Comparison of ENCODE assay signal across 8 mouse cellular contexts in genomic region chr15:81802001-81802890, GRCm38 (mm10). TPM values are rescaled to one million over a fixed set of nuclear protein-coding genes. Genes with fewer than 3 reads are reported as not detected.
DNase-seq lines count a peak whose midpoint lies in the region; ATAC-seq and TF ChIP-seq lines count a peak whose summit lies in the region.

Tef (plus strand) TSS chr15:81802421.

- H3K4me3 ChIP-seq in C2C12 (ENCODE audit: insufficient read depth, poor library complexity, severe bottlenecking) (no peak within 1 kb of the TSS), myocyte (peak within 1 kb of the TSS; percentile 6)
- peak within 1 kb of the TSS; percentile 43 for H3K4me3 ChIP-seq in erythroblast, embryonic 14.5 days (replicated peaks)
- peak within 1 kb of the TSS; percentile 30 for H3K4me3 ChIP-seq in heart, embryonic 11.5 days (ENCODE audit: low read depth, low read length)
- H3K4me3 ChIP-seq in kidney, embryonic 16.5 days (ENCODE audit: low read length), result peak within 1 kb of the TSS; percentile 41
- peak within 1 kb of the TSS; percentile 79 for H3K4me3 ChIP-seq in liver, adult 2 months (ENCODE audit: insufficient read depth, low read depth, low read length)

- H3K27me3 ChIP-seq in C2C12 (ENCODE audit: control insufficient read depth, insufficient read depth, insufficient read length) (no peaks in the 10 kb centered on the region), myocyte (ENCODE audit: control insufficient read depth, insufficient read depth, insufficient read length) (no peaks in the 10 kb centered on the region)
- H3K27me3 ChIP-seq in erythroblast, embryonic 14.5 days (ENCODE audit: control insufficient read depth), result no peaks in the 10 kb centered on the region
- no peaks in the 10 kb centered on the region for H3K27me3 ChIP-seq in heart, embryonic 11.5 days (ENCODE audit: control insufficient read depth, insufficient read depth, low read length)
- no peaks in the 10 kb centered on the region for H3K27me3 ChIP-seq in kidney, embryonic 16.5 days (ENCODE audit: insufficient read depth, low read length)
- H3K27me3 ChIP-seq in liver, adult 2 months (ENCODE audit: control insufficient read depth, insufficient read depth, low read length), result no peaks in the 10 kb centered on the region
- H3K27me3 ChIP-seq in splenic B cell, adult 2 months (ENCODE audit: control insufficient read depth, insufficient read depth, low read length, poor library complexity, severe bottlenecking), result no peaks in the 10 kb centered on the region

- no peaks in the 10 kb centered on the region for H3K79me3 ChIP-seq in C2C12 (ENCODE audit: low read depth)

- peak; percentile 95 for ATAC-seq in heart, embryonic 11.5 days (replicated peaks; ENCODE audit: insufficient number of reproducible peaks, low FRiP score, low TSS enrichment)
- peak; percentile 98 for ATAC-seq in kidney, embryonic 16.5 days (ENCODE audit: low FRiP score, low TSS enrichment)

- no peaks in the 10 kb centered on the region for H3K79me2 ChIP-seq in C2C12 (ENCODE audit: control insufficient read depth, insufficient read depth)
- H3K79me2 ChIP-seq in liver, adult 2 months (ENCODE audit: control insufficient read depth, insufficient read depth, low read length), result peaks cover 13% of the 10 kb centered on the region; the same call in 1 of the 2 replicates
- H3K79me2 ChIP-seq in myocyte (ENCODE audit: control insufficient read depth, insufficient read depth), result no peaks in the 10 kb centered on the region

- WGBS in heart, embryonic 11.5 days (ENCODE audit: insufficient replicate concordance), result 21% methylated on average over 19 of the region's 19 CpGs
- 22% methylated on average over 19 of the region's 19 CpGs for WGBS in kidney, embryonic 16.5 days
- WGBS in liver, adult 2 months, result 14% methylated on average over 19 of the region's 19 CpGs

- H3K9ac ChIP-seq in heart, embryonic 11.5 days (ENCODE audit: low read depth, low read length), result peak within 1 kb of the TSS; percentile 28
- H3K9ac ChIP-seq in kidney, embryonic 16.5 days (replicated peaks; ENCODE audit: low read length), result peak within 1 kb of the TSS; percentile 61
- peak within 1 kb of the TSS; percentile 85 for H3K9ac ChIP-seq in liver, adult 2 months (ENCODE audit: low read depth, low read length)

- peaks cover 37% of the 10 kb centered on the region for H3K4me1 ChIP-seq in erythroblast, embryonic 14.5 days (ENCODE audit: control insufficient read depth)
- H3K4me1 ChIP-seq in heart, embryonic 11.5 days (ENCODE audit: control insufficient read depth, insufficient read depth, low read length), result peaks cover 29% of the 10 kb centered on the region
- peaks cover 40% of the 10 kb centered on the region for H3K4me1 ChIP-seq in kidney, embryonic 16.5 days (ENCODE audit: insufficient read depth, low read length)
- peaks cover 45% of the 10 kb centered on the region for H3K4me1 ChIP-seq in liver, adult 2 months (ENCODE audit: control insufficient read depth, insufficient read depth, low read length)

- no peaks in the 10 kb centered on the region for H3K36me3 ChIP-seq in C2C12 (ENCODE audit: control insufficient read depth, insufficient read depth)
- H3K36me3 ChIP-seq in erythroblast, embryonic 14.5 days (ENCODE audit: control insufficient read depth), result peaks cover 2% of the 10 kb centered on the region; the same call in 1 of the 2 replicates
- H3K36me3 ChIP-seq in heart, embryonic 11.5 days (ENCODE audit: control insufficient read depth, insufficient read depth, low read length), result no peaks in the 10 kb centered on the region
- no peaks in the 10 kb centered on the region for H3K36me3 ChIP-seq in kidney, embryonic 16.5 days (ENCODE audit: insufficient read depth, low read length)
- peaks cover 6% of the 10 kb centered on the region; the same call in 1 of the 2 replicates for H3K36me3 ChIP-seq in liver, adult 2 months (ENCODE audit: control insufficient read depth, insufficient read depth, low read length)
- no peaks in the 10 kb centered on the region for H3K36me3 ChIP-seq in myocyte (ENCODE audit: control insufficient read depth, insufficient read depth)
- no peaks in the 10 kb centered on the region for H3K36me3 ChIP-seq in splenic B cell, adult 2 months (ENCODE audit: control insufficient read depth, insufficient read depth, low read length, poor library complexity, severe bottlenecking)

- peak within 1 kb of the TSS; percentile 1 for H3ac ChIP-seq in C2C12 (ENCODE audit: control insufficient read depth, insufficient read length, low read depth)
- H3ac ChIP-seq in myocyte (ENCODE audit: control insufficient read depth, insufficient read length), result peak within 1 kb of the TSS; percentile 28

- H3K4me2 ChIP-seq in heart, embryonic 11.5 days, result peak within 1 kb of the TSS; percentile 67
- H3K4me2 ChIP-seq in kidney, embryonic 16.5 days (replicated peaks; ENCODE audit: low read depth, low read length), result peak within 1 kb of the TSS; percentile 60
- peak within 1 kb of the TSS; percentile 98 for H3K4me2 ChIP-seq in myocyte (ENCODE audit: low read depth)

- peak within 1 kb of the TSS; percentile 62 for H3K27ac ChIP-seq in heart, embryonic 11.5 days (ENCODE audit: low read depth, low read length)
- H3K27ac ChIP-seq in kidney, embryonic 16.5 days (ENCODE audit: low read length), result peak within 1 kb of the TSS; percentile 77
- H3K27ac ChIP-seq in liver, adult 2 months (replicated peaks; ENCODE audit: insufficient read depth, low read depth, low read length), result peak within 1 kb of the TSS; percentile 94

- TF ChIP-seq CTCF in C2C12 (IDR thresholded peaks at IDR 0.05; ENCODE audit: control insufficient read depth, insufficient read depth, insufficient read length), result no peak
- no peak for TF ChIP-seq CTCF in brain, embryonic 14.5 days (IDR thresholded peaks at IDR 0.05; ENCODE audit: borderline replicate concordance, extremely low read depth, insufficient read depth, insufficient read length)
- peak; percentile 46 for TF ChIP-seq CTCF in liver, adult 2 months (IDR thresholded peaks at IDR 0.05; ENCODE audit: low read depth, low read length)

- peak; percentile 99 for DNase-seq in brain, embryonic 14.5 days (ENCODE audit: low read depth)
- peak; percentile 95 for DNase-seq in liver, adult 2 months (ENCODE audit: extremely low read depth, low read depth, low spot score)
- DNase-seq in splenic B cell, adult 2 months (ENCODE audit: low read depth, low spot score), result peak; percentile 89

- H3K9me3 ChIP-seq in erythroblast, embryonic 14.5 days (ENCODE audit: control insufficient read depth, low read length), result no peaks in the 10 kb centered on the region
- H3K9me3 ChIP-seq in heart, embryonic 11.5 days (replicated peaks; ENCODE audit: control insufficient read depth, low read length), result no peaks in the 10 kb centered on the region
- no peaks in the 10 kb centered on the region for H3K9me3 ChIP-seq in kidney, embryonic 16.5 days (ENCODE audit: low read length)

- no peak for TF ChIP-seq POLR2A in brain, embryonic 14.5 days (IDR thresholded peaks at IDR 0.05; ENCODE audit: borderline replicate concordance, extremely low read depth, insufficient read depth, insufficient read length, poor library complexity, severe bottlenecking)
- peak; percentile 91 for TF ChIP-seq POLR2A in liver, adult 2 months (IDR thresholded peaks at IDR 0.05; ENCODE audit: extremely low read depth, insufficient read depth, low read length)
- peak; percentile 31 for TF ChIP-seq POLR2A in myocyte (IDR thresholded peaks at IDR 0.05; ENCODE audit: insufficient read length, low read depth)

TF ChIP-seq in C2C12, 6 proteins besides CTCF, POLR2A, EP300 and RAD21:
- TF ChIP-seq MAX (IDR thresholded peaks at IDR 0.05), result peak; percentile 96
- peak; percentile 98 for TF ChIP-seq USF1 (IDR thresholded peaks at IDR 0.05; ENCODE audit: low read depth)
- TF ChIP-seq MYOG (IDR thresholded peaks at IDR 0.05; ENCODE audit: control insufficient read depth, extremely low read depth, insufficient read length), result no peak
- peak; percentile 24 for TF ChIP-seq CEBPB (IDR thresholded peaks at IDR 0.05; ENCODE audit: low read depth)
TF ChIP-seq in C2C12: peak in this region for 3.

TF ChIP-seq in myocyte, 11 proteins besides CTCF, POLR2A, EP300 and RAD21:
- peak; percentile 77 for TF ChIP-seq MAX (IDR thresholded peaks at IDR 0.05; ENCODE audit: low read depth)
- TF ChIP-seq E2F4 (IDR thresholded peaks at IDR 0.05; ENCODE audit: insufficient read depth), result no peak
- peak; percentile 51 for TF ChIP-seq SRF (IDR thresholded peaks at IDR 0.05; ENCODE audit: control insufficient read depth, insufficient read length, low read depth)
- peak; percentile 19 for TF ChIP-seq POLR2AphosphoS2 (IDR thresholded peaks at IDR 0.05; ENCODE audit: insufficient read length, low read depth)
- no peak for TF ChIP-seq TCF12 (IDR thresholded peaks at IDR 0.05; ENCODE audit: insufficient read depth, poor library complexity, severe bottlenecking)
- 0 out of 2 replicates have a peak, but pooled peaks have one; percentile 25 for TF ChIP-seq CEBPB (IDR thresholded peaks at IDR 0.05; ENCODE audit: insufficient read depth, poor library complexity, severe bottlenecking)
- peak; percentile 99 for TF ChIP-seq USF1 (IDR thresholded peaks at IDR 0.05; ENCODE audit: low read depth)
- peak in 2 of 3 experiments; percentile 72 to 81 for TF ChIP-seq MYOD1 (IDR thresholded peaks at IDR 0.05; ENCODE audit: control insufficient read depth in 1 of 3, insufficient read length in 2 of 3, low read depth in 2 of 3)
- TF ChIP-seq REST (IDR thresholded peaks at IDR 0.05; ENCODE audit: insufficient read depth, insufficient read length), result no peak
- TF ChIP-seq MYOG (IDR thresholded peaks at IDR 0.05; ENCODE audit: control insufficient read depth in 1 of 3, insufficient read depth in 1 of 3, insufficient read length in 2 of 3, low read depth in 2 of 3), result peak in 2 of 3 experiments; percentile 71 to 81
- TF ChIP-seq TCF3 (IDR thresholded peaks at IDR 0.05; ENCODE audit: insufficient read length, low read depth), result no peak

RNA-seq across cellular contexts. Expression of gene Tef, which starts in this region (rescaled TPM):
- polyA plus RNA-seq in C2C12 (2012; fragmentation: generic; extraction: Trizol) (32.6 TPM), myocyte (2012; fragmentation: generic; extraction: Trizol) (58.4 TPM)
- 35.5 and 38.0 TPM in 2 replicates for polyA plus RNA-seq in brain, embryonic 14.5 days (2012; rRNA removed)
- 0.26 and 0.90 TPM in 2 replicates for polyA plus RNA-seq in erythroblast, embryonic 14.5 days (2012)
- polyA plus RNA-seq in heart, embryonic 11.5 days (2014; fragmentation: Nextera tagmentation; extraction: Ambion mirVana), result 15.0 and 16.3 TPM in 2 replicates
- 25.7 and 28.9 TPM in 2 replicates for polyA plus RNA-seq in kidney, embryonic 16.5 days (2015; fragmentation: Nextera tagmentation; extraction: Ambion mirVana)
- total RNA-seq in liver, adult 2 months (2014; rRNA removed), result 156 and 163 TPM in 2 replicates
- 34.6 and 35.0 TPM in 2 replicates for polyA plus RNA-seq in liver, adult 2 months (2012; rRNA removed)

Comparison
In these comparisons a context has a peak if more than half of its experiments do, and no peak if none do; other contexts are left out.
1. H3K9ac ChIP-seq: peak in every context shown above with its lines; median percentile 85 in liver, adult 2 months; 61 in kidney, embryonic 16.5 days; 28 in heart, embryonic 11.5 days.